Mouse (Mus musculus): ENCODE results near the gene Rbfox2. TPM values are rescaled to one million over a fixed set of nuclear protein-coding genes. Genes with fewer than 3 reads are reported as not detected.

The Rbfox2 gene
- polyA plus RNA-seq, 1 experiment from 2014 or later, result 13.1 TPM

GRCm38 (mm10) chr15:77045609-77046008 lies 261.2 kb downstream of the Rbfox2 start:
- 77% methylated on average over 10 of the region's 10 CpGs for WGBS (ENCODE audit: insufficient replicate concordance)
- H3K4me2 ChIP-seq, result no peak overlapping the region
- no peak for ATAC-seq

GRCm38 (mm10) chr15:77044597-77045320 lies 262.0 kb downstream of the Rbfox2 start, which contains the start of gene Apol6:
Apol6 (plus strand) TSS chr15:77044729.
- Histone ChIP-seq H3K4me1 (no peaks in the 10 kb centered on the region), H3K27me3 (replicated peaks) (peaks cover 45% of the 10 kb centered on the region), H3K36me3 (no peaks in the 10 kb centered on the region), H3K4me2 (0 out of 2 replicates have a peak within 1 kb of the TSS, but pooled peaks have one; percentile 6), H3K4me3 (no peak within 1 kb of the TSS), H3K9ac (no peak within 1 kb of the TSS), H3K9me3 (replicated peaks) (no peaks in the 10 kb centered on the region), H3K27ac (no peak within 1 kb of the TSS)
- no peak for ATAC-seq
- 65% methylated on average over 12 of the region's 12 CpGs for WGBS (ENCODE audit: insufficient replicate concordance)

More at GRCm38 (mm10) chr15:77045609-77046008, 261.2 kb downstream of the Rbfox2 start:
- Histone ChIP-seq H3K4me3 (no peak overlapping the region), H3K9me3 (replicated peaks) (no peaks in the 10 kb centered on the region), H3K4me1 (no peaks in the 10 kb centered on the region), H3K36me3 (no peaks in the 10 kb centered on the region), H3K27ac (no peak overlapping the region), H3K27me3 (replicated peaks) (peaks cover 50% of the 10 kb centered on the region), H3K9ac (no peak overlapping the region)

GRCm38 (mm10) chr15:77040784-77041183 lies 266.0 kb downstream of the Rbfox2 start:
- peaks cover 27% of the 10 kb centered on the region for H3K27me3 ChIP-seq (replicated peaks)
- ATAC-seq, result no peak
- H3K9me3 ChIP-seq (replicated peaks), result no peaks in the 10 kb centered on the region
- WGBS (ENCODE audit: insufficient replicate concordance), result 20% methylated on average over 3 of the region's 3 CpGs
- no peak overlapping the region for H3K4me3 ChIP-seq
- H3K4me1 ChIP-seq, result peaks cover 10% of the 10 kb centered on the region
- H3K27ac ChIP-seq, result no peak overlapping the region
- H3K36me3 ChIP-seq, result no peaks in the 10 kb centered on the region
- no peak overlapping the region for H3K9ac ChIP-seq
- no peak overlapping the region for H3K4me2 ChIP-seq

GRCm38 (mm10) chr15:77039211-77039700 lies 267.5 kb downstream of the Rbfox2 start:
- Histone ChIP-seq H3K9me3 (replicated peaks) (no peaks in the 10 kb centered on the region), H3K4me2 (no peak overlapping the region), H3K27me3 (replicated peaks) (peaks cover 21% of the 10 kb centered on the region; the same call in 1 of the 2 replicates), H3K9ac (no peak overlapping the region), H3K36me3 (no peaks in the 10 kb centered on the region), H3K4me3 (no peak overlapping the region), H3K4me1 (peaks cover 11% of the 10 kb centered on the region), H3K27ac (no peak overlapping the region)
- WGBS (ENCODE audit: insufficient replicate concordance), result 70% methylated on average over 8 of the region's 9 CpGs
- no peak for ATAC-seq

- 31% methylated on average over 11 of the region's 11 CpGs for WGBS (ENCODE audit: insufficient replicate concordance)
- Histone ChIP-seq H3K36me3 (no peaks in the 10 kb centered on the region), H3K9ac (no peak overlapping the region), H3K27ac (peak overlapping the region; percentile 74), H3K4me1 (peaks cover 11% of the 10 kb centered on the region), H3K4me3 (no peak overlapping the region), H3K9me3 (replicated peaks) (no peaks in the 10 kb centered on the region), H3K27me3 (replicated peaks) (peaks cover 18% of the 10 kb centered on the region; the same call in 1 of the 2 replicates), H3K4me2 (no peak overlapping the region)
- 0 out of 2 replicates have a peak, but pooled peaks have one; percentile 27 for ATAC-seq
These were observed 269.3 kb downstream of the Rbfox2 start for GRCm38 (mm10) chr15:77037278-77038161.

- no peak for ATAC-seq
- H3K36me3 ChIP-seq, result no peaks in the 10 kb centered on the region
- H3K9me3 ChIP-seq (replicated peaks), result no peaks in the 10 kb centered on the region
- WGBS (ENCODE audit: insufficient replicate concordance), result 41% methylated on average over 2 of the region's 2 CpGs
- H3K27me3 ChIP-seq (replicated peaks), result peaks cover 24% of the 10 kb centered on the region; the same call in 1 of the 2 replicates
- H3K4me2 ChIP-seq, result no peak overlapping the region
- peaks cover 11% of the 10 kb centered on the region for H3K4me1 ChIP-seq
- H3K27ac ChIP-seq, result peak overlapping the region; percentile 74
- H3K4me3 ChIP-seq, result no peak overlapping the region
- no peak overlapping the region for H3K9ac ChIP-seq
These were observed 269.9 kb downstream of the Rbfox2 start for GRCm38 (mm10) chr15:77036989-77037277.

GRCm38 (mm10) chr15:77036320-77036988 lies 270.4 kb downstream of the Rbfox2 start:
- H3K4me3 ChIP-seq, result no peak overlapping the region
- no peaks in the 10 kb centered on the region for H3K36me3 ChIP-seq
- H3K27ac ChIP-seq, result peak overlapping the region; percentile 74
- peaks cover 24% of the 10 kb centered on the region; the same call in 1 of the 2 replicates for H3K27me3 ChIP-seq (replicated peaks)
- H3K4me2 ChIP-seq, result no peak overlapping the region
- 58% methylated on average over 11 of the region's 11 CpGs for WGBS (ENCODE audit: insufficient replicate concordance)
- H3K4me1 ChIP-seq, result peaks cover 11% of the 10 kb centered on the region
- no peaks in the 10 kb centered on the region for H3K9me3 ChIP-seq (replicated peaks)
- no peak for ATAC-seq
- no peak overlapping the region for H3K9ac ChIP-seq

GRCm38 (mm10) chr15:77035643-77036042 lies 271.2 kb downstream of the Rbfox2 start:
- H3K9ac ChIP-seq, result no peak overlapping the region
- H3K4me3 ChIP-seq, result no peak overlapping the region
- H3K9me3 ChIP-seq (replicated peaks), result no peaks in the 10 kb centered on the region
- H3K4me2 ChIP-seq, result no peak overlapping the region
- WGBS (ENCODE audit: insufficient replicate concordance), result 60% methylated on average over 3 of the region's 3 CpGs
- H3K36me3 ChIP-seq, result no peaks in the 10 kb centered on the region
- no peak for ATAC-seq
- H3K4me1 ChIP-seq, result peaks cover 11% of the 10 kb centered on the region
- H3K27me3 ChIP-seq (replicated peaks), result peaks cover 24% of the 10 kb centered on the region; the same call in 1 of the 2 replicates
- no peak overlapping the region for H3K27ac ChIP-seq

- Histone ChIP-seq H3K4me2 (no peak overlapping the region), H3K27me3 (replicated peaks) (peaks cover 24% of the 10 kb centered on the region; the same call in 1 of the 2 replicates), H3K27ac (no peak overlapping the region), H3K9ac (no peak overlapping the region), H3K9me3 (replicated peaks) (no peaks in the 10 kb centered on the region), H3K4me1 (peaks cover 11% of the 10 kb centered on the region), H3K4me3 (no peak overlapping the region), H3K36me3 (no peaks in the 10 kb centered on the region)
- 49% methylated on average over 6 of the region's 6 CpGs for WGBS (ENCODE audit: insufficient replicate concordance)
- no peak for ATAC-seq
These were observed 272.3 kb downstream of the Rbfox2 start for GRCm38 (mm10) chr15:77034526-77034925.

- 57% methylated on average over 3 of the region's 3 CpGs for WGBS (ENCODE audit: insufficient replicate concordance)
- Histone ChIP-seq H3K36me3 (no peaks in the 10 kb centered on the region), H3K4me1 (peaks cover 5% of the 10 kb centered on the region; the same call in 1 of the 2 replicates), H3K9ac (no peak overlapping the region), H3K9me3 (replicated peaks) (no peaks in the 10 kb centered on the region), H3K27me3 (replicated peaks) (peaks cover 17% of the 10 kb centered on the region; the same call in 1 of the 2 replicates), H3K4me2 (no peak overlapping the region), H3K27ac (no peak overlapping the region), H3K4me3 (no peak overlapping the region)
- no peak for ATAC-seq
These were observed 275.5 kb downstream of the Rbfox2 start for GRCm38 (mm10) chr15:77031271-77031670.

- no peak overlapping the region for H3K27ac ChIP-seq
- no peak overlapping the region for H3K9ac ChIP-seq
- no peaks in the 10 kb centered on the region for H3K9me3 ChIP-seq (replicated peaks)
- H3K4me2 ChIP-seq, result no peak overlapping the region
- no peak overlapping the region for H3K4me3 ChIP-seq
- no peak for ATAC-seq
- no peaks in the 10 kb centered on the region for H3K4me1 ChIP-seq
- 24% methylated on average over 7 of the region's 7 CpGs for WGBS (ENCODE audit: insufficient replicate concordance)
- peaks cover 17% of the 10 kb centered on the region; the same call in 1 of the 2 replicates for H3K27me3 ChIP-seq (replicated peaks)
- H3K36me3 ChIP-seq, result no peaks in the 10 kb centered on the region
These were observed 277.3 kb downstream of the Rbfox2 start for GRCm38 (mm10) chr15:77029331-77029991.

Data from liver, embryonic 12.5 days (tissue).